Mouse (Mus musculus): ENCODE measurements around the gene Mgat5.

DNA sequence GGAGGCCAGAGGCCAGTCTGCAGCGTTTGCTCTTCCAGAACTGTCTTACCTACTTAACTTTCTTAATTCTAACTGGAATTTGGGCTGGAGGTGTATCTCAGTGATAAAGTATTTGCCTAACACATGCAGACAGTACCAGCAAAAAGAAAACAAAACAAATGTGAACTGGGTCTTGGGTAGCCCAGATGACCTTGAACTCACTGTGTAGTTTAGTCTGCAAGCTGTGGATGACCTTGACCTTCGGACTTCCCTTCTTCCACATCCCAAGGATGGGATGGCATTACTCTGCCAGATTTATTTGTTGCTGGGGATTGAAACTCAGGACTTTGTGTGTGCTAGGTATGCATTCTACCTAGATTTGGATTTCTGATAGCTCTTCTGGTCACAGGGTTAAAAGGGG lies 24.2 kb downstream of the Mgat5 start:
- TF ChIP-seq CTCF (IDR thresholded peaks at IDR 0.05; ENCODE audit: low read depth) = no peak
- TF ChIP-seq EP300 (IDR thresholded peaks at IDR 0.05; ENCODE audit: low read depth) = no peak

Measured in heart, postnatal 0 days (tissue).